Mouse (Mus musculus) limb, embryonic 15.5 days (tissue): ENCODE results near the gene Fgd2. TPM values are rescaled to one million over a fixed set of nuclear protein-coding genes. Genes with fewer than 3 reads are reported as not detected.
"Not testable (repeated sequence)": the region's sequence is repeated elsewhere in the genome, so short reads cannot be mapped to it uniquely, and the experiment has no call there.

Experiments used
- ATAC-seq: fragments of 200-750 bp; cut with Nextera tagmentation; 2 replicates; pipeline ENCODE4 v1.8.0; 2017; ENCODE audit warnings: low read depth, moderate TSS enrichment; ENCODE audit not compliant: insufficient number of reproducible peaks, low FRiP score, low TSS enrichment
- H3K27ac ChIP-seq: fragments of 300-500 bp; sonication (generic); 2 replicates; pipeline ENCODE4 v1.5.1; 2015; ENCODE audit warnings: moderate library complexity, mild to moderate bottlenecking, inconsistent platforms
- H3K27me3 ChIP-seq: fragments of 300-500 bp; sonication (generic); 2 replicates; pipeline ENCODE4 v1.6.1; 2015; ENCODE audit warnings: inconsistent platforms
- H3K36me3 ChIP-seq: fragments of 300-500 bp; sonication (generic); 2 replicates; pipeline ENCODE4 v1.6.1; 2015; ENCODE audit warnings: inconsistent platforms
- H3K4me1 ChIP-seq: fragments of 300-500 bp; sonication (generic); 2 replicates; pipeline ENCODE4 v1.6.1; 2015; ENCODE audit warnings: inconsistent platforms
- H3K4me2 ChIP-seq: fragments of 300-500 bp; sonication (generic); 2 replicates; pipeline ENCODE4 v1.6.1; 2015; ENCODE audit warnings: mild to moderate bottlenecking, inconsistent platforms
- H3K4me3 ChIP-seq: fragments of 300-500 bp; sonication (generic); 2 replicates; pipeline ENCODE4 v1.5.1; 2015; ENCODE audit warnings: mild to moderate bottlenecking, inconsistent platforms
- H3K9ac ChIP-seq: fragments of 300-500 bp; sonication (generic); 2 replicates; pipeline ENCODE4 v1.6.1; 2015; ENCODE audit warnings: inconsistent platforms
- H3K9me3 ChIP-seq: fragments of 300-500 bp; sonication (generic); 2 replicates; pipeline ENCODE4 v1.6.1; 2016; ENCODE audit warnings: inconsistent platforms
- WGBS: fragments of 180-500 bp; shearing (Covaris S2); methylation state at CpG from one replicate; pipeline ENCODE4 v1.1.7; 2015; 5-methylcytosine and 5-hydroxymethylcytosine counted together
- polyA plus RNA-seq: library from polyadenylated mRNA; unstranded; fragments of >200 nt; fragmentation: Nextera tagmentation; extraction: Ambion mirVana; gene quantifications from 2 replicates; pipeline ENCODE4 v1.2.1, GENCODE M21; 2015

Gene Fgd2
- polyA plus RNA-seq, 1 experiment from 2014 or later = 8.5 TPM

- H3K4me2 ChIP-seq = no peak overlapping the region
- no peaks in the 10 kb centered on the region for H3K36me3 ChIP-seq
- no peak overlapping the region for H3K9ac ChIP-seq
- 69% methylated on average over 8 of the region's 8 CpGs for WGBS
- no peak for ATAC-seq
- H3K27me3 ChIP-seq = no peaks in the 10 kb centered on the region
- H3K27ac ChIP-seq = no peak overlapping the region
- no peak overlapping the region for H3K4me3 ChIP-seq
- H3K4me1 ChIP-seq = 0 out of 2 replicates have a peak, but pooled peaks cover 2% of the 10 kb centered on the region
- H3K9me3 ChIP-seq = no peaks in the 10 kb centered on the region
Measured at GRCm38 (mm10) chr17:29378056-29378455, 17.3 kb downstream of the Fgd2 start.

- WGBS = 68% methylated on average over 4 of the region's 4 CpGs
Measured at GRCm38 (mm10) chr17:29380241-29380640, 19.5 kb downstream of the Fgd2 start.

GRCm38 (mm10) chr17:29381472-29381871 lies 20.8 kb downstream of the Fgd2 start:
- Histone ChIP-seq H3K4me2 (no peak overlapping the region), H3K36me3 (no peaks in the 10 kb centered on the region), H3K4me3 (no peak overlapping the region), H3K9ac (no peak overlapping the region), H3K27me3 (no peaks in the 10 kb centered on the region), H3K4me1 (0 out of 2 replicates have a peak, but pooled peaks cover under 1% of the 10 kb centered on the region), H3K27ac (no peak overlapping the region), H3K9me3 (no peaks in the 10 kb centered on the region)
- 24% methylated on average over 7 of the region's 7 CpGs for WGBS
- ATAC-seq = peak; percentile 52; the same call in 1 of the 2 replicates

More at GRCm38 (mm10) chr17:29380241-29380640, 19.5 kb downstream of the Fgd2 start:
- Histone ChIP-seq H3K27me3 (no peaks in the 10 kb centered on the region), H3K36me3 (no peaks in the 10 kb centered on the region), H3K4me2 (no peak overlapping the region), H3K4me1 (0 out of 2 replicates have a peak, but pooled peaks cover 2% of the 10 kb centered on the region), H3K9me3 (no peaks in the 10 kb centered on the region), H3K27ac (no peak overlapping the region), H3K9ac (no peak overlapping the region), H3K4me3 (no peak overlapping the region)
- ATAC-seq = no peak

- no peak overlapping the region for H3K4me3 ChIP-seq
- no peaks in the 10 kb centered on the region for H3K36me3 ChIP-seq
- H3K27me3 ChIP-seq = no peaks in the 10 kb centered on the region
- WGBS = 63% methylated on average over 11 of the region's 11 CpGs
- no peak for ATAC-seq
- H3K4me1 ChIP-seq = no peaks in the 10 kb centered on the region
- H3K27ac ChIP-seq = no peak overlapping the region
- H3K9ac ChIP-seq = no peak overlapping the region
- H3K4me2 ChIP-seq = no peak overlapping the region
- H3K9me3 ChIP-seq = no peaks in the 10 kb centered on the region
Measured at GRCm38 (mm10) chr17:29382417-29382816, 21.7 kb downstream of the Fgd2 start.

GRCm38 (mm10) chr17:29383923-29384322 lies 23.2 kb downstream of the Fgd2 start:
- no peak for ATAC-seq
- Histone ChIP-seq H3K27ac (no peak overlapping the region), H3K27me3 (no peaks in the 10 kb centered on the region), H3K4me2 (no peak overlapping the region), H3K36me3 (no peaks in the 10 kb centered on the region), H3K9ac (no peak overlapping the region), H3K4me1 (0 out of 2 replicates have a peak, but pooled peaks cover under 1% of the 10 kb centered on the region), H3K9me3 (no peaks in the 10 kb centered on the region), H3K4me3 (no peak overlapping the region)
- 70% methylated on average over 9 of the region's 9 CpGs for WGBS

- ATAC-seq = no peak
- Histone ChIP-seq H3K4me2 (no peak overlapping the region), H3K9ac (no peak overlapping the region), H3K9me3 (no peaks in the 10 kb centered on the region), H3K4me3 (no peak overlapping the region), H3K4me1 (0 out of 2 replicates have a peak, but pooled peaks cover 3% of the 10 kb centered on the region), H3K36me3 (no peaks in the 10 kb centered on the region), H3K27ac (no peak overlapping the region), H3K27me3 (no peaks in the 10 kb centered on the region)
- WGBS = 43% methylated on average over 5 of the region's 5 CpGs
Measured at GRCm38 (mm10) chr17:29384850-29385438, 24.2 kb downstream of the Fgd2 start.

GRCm38 (mm10) chr17:29385746-29386145 lies 25.0 kb downstream of the Fgd2 start:
- 61% methylated on average over 6 of the region's 6 CpGs for WGBS
- H3K4me1 ChIP-seq = 0 out of 2 replicates have a peak, but pooled peaks cover 3% of the 10 kb centered on the region
- no peak overlapping the region for H3K27ac ChIP-seq
- H3K4me3 ChIP-seq = no peak overlapping the region
- H3K9me3 ChIP-seq = no peaks in the 10 kb centered on the region
- H3K27me3 ChIP-seq = no peaks in the 10 kb centered on the region
- H3K4me2 ChIP-seq = no peak overlapping the region
- ATAC-seq = no peak
- H3K9ac ChIP-seq = no peak overlapping the region
- H3K36me3 ChIP-seq = no peaks in the 10 kb centered on the region

GRCm38 (mm10) chr17:29388978-29389377 lies 28.3 kb downstream of the Fgd2 start:
- ATAC-seq = no peak
- Histone ChIP-seq H3K9ac (no peak overlapping the region), H3K4me1 (0 out of 2 replicates have a peak, but pooled peaks cover 3% of the 10 kb centered on the region), H3K27me3 (no peaks in the 10 kb centered on the region), H3K9me3 (no peaks in the 10 kb centered on the region), H3K4me3 (no peak overlapping the region), H3K27ac (no peak overlapping the region), H3K36me3 (no peaks in the 10 kb centered on the region), H3K4me2 (no peak overlapping the region)
- 77% methylated on average over 11 of the region's 11 CpGs for WGBS

- Histone ChIP-seq H3K9me3 (no peaks in the 10 kb centered on the region), H3K4me1 (peaks cover 12% of the 10 kb centered on the region; the same call in 1 of the 2 replicates), H3K9ac (no peak overlapping the region), H3K4me3 (no peak overlapping the region), H3K36me3 (no peaks in the 10 kb centered on the region), H3K27ac (no peak overlapping the region), H3K4me2 (no peak overlapping the region), H3K27me3 (no peaks in the 10 kb centered on the region)
- no peak for ATAC-seq
- 76% methylated on average over 8 of the region's 8 CpGs for WGBS
Measured at GRCm38 (mm10) chr17:29391280-29391679, 30.6 kb downstream of the Fgd2 start.

- Histone ChIP-seq H3K4me3 (no peak overlapping the region), H3K36me3 (no peaks in the 10 kb centered on the region), H3K27ac (no peak overlapping the region), H3K9me3 (no peaks in the 10 kb centered on the region), H3K4me2 (no peak overlapping the region), H3K9ac (no peak overlapping the region), H3K4me1 (peaks cover 33% of the 10 kb centered on the region), H3K27me3 (no peaks in the 10 kb centered on the region)
- no peak for ATAC-seq
- 67% methylated on average over 14 of the region's 14 CpGs for WGBS
Measured at GRCm38 (mm10) chr17:29393335-29394089, 32.8 kb downstream of the Fgd2 start.

- H3K27ac ChIP-seq = no peak overlapping the region
Measured at GRCm38 (mm10) chr17:29394106-29394760, 33.5 kb downstream of the Fgd2 start.

GRCm38 (mm10) chr17:29394761-29395160 lies 34.0 kb downstream of the Fgd2 start:
- H3K4me3 ChIP-seq = not testable (repeated sequence)
- WGBS = 73% methylated on average over 2 of the region's 2 CpGs

More at GRCm38 (mm10) chr17:29394106-29394760, 33.5 kb downstream of the Fgd2 start:
- no peak for ATAC-seq
- H3K9me3 ChIP-seq = no peaks in the 10 kb centered on the region
- no peak overlapping the region for H3K9ac ChIP-seq
- WGBS = 46% methylated on average over 9 of the region's 9 CpGs
- no peak overlapping the region for H3K4me3 ChIP-seq
- peaks cover 34% of the 10 kb centered on the region for H3K4me1 ChIP-seq
- no peak overlapping the region for H3K4me2 ChIP-seq
- H3K27me3 ChIP-seq = no peaks in the 10 kb centered on the region
- no peaks in the 10 kb centered on the region for H3K36me3 ChIP-seq

More at GRCm38 (mm10) chr17:29394761-29395160, 34.0 kb downstream of the Fgd2 start:
- not testable (repeated sequence) for H3K27me3 ChIP-seq, H3K27ac ChIP-seq, H3K9me3 ChIP-seq, H3K4me2 ChIP-seq, ATAC-seq, H3K9ac ChIP-seq, H3K36me3 ChIP-seq
- peaks cover 36% of the 10 kb centered on the region for H3K4me1 ChIP-seq
